Mouse (Mus musculus) heart, postnatal 0 days (tissue): ENCODE results near the gene Chd1l. TPM values are rescaled to one million over a fixed set of nuclear protein-coding genes. Genes with fewer than 3 reads are reported as not detected.
A peak's percentile ranks its signal among the peaks of the same experiment; 100 is the strongest.

Experiments used
- ATAC-seq: fragments of 200-750 bp; cut with Nextera tagmentation; 2 replicates; pipeline ENCODE4 v1.8.0; 2017; ENCODE audit warnings: low read depth, moderate number of reproducible peaks, moderate library complexity; ENCODE audit not compliant: insufficient read depth
- DNase-seq: peaks from one replicate; pipeline ENCODE4 v3.0.0-alpha.2; 2016; ENCODE audit warnings: low spot score
- H3K27ac ChIP-seq: fragments of 300-500 bp; sonication (generic); 2 replicates; pipeline ENCODE4 v1.5.1; 2014; ENCODE audit warnings: low read depth, mild to moderate bottlenecking
- H3K27me3 ChIP-seq: fragments of 300-500 bp; sonication (generic); 2 replicates; pipeline ENCODE4 v1.6.1; 2014; ENCODE audit warnings: low read length, mixed read lengths; ENCODE audit not compliant: control insufficient read depth, insufficient read depth
- H3K36me3 ChIP-seq: fragments of 300-500 bp; sonication (generic); replicated peaks from 2 replicates; pipeline ENCODE4 v1.6.1; 2014; ENCODE audit warnings: low read length, mixed read lengths; ENCODE audit not compliant: control insufficient read depth, insufficient read depth
- H3K4me1 ChIP-seq: fragments of 300-500 bp; sonication (generic); 2 replicates; pipeline ENCODE4 v1.6.1; 2014; ENCODE audit warnings: antibody characterized with exemption; ENCODE audit not compliant: control insufficient read depth, insufficient read depth
- H3K4me2 ChIP-seq: fragments of 300-500 bp; sonication (generic); 2 replicates; pipeline ENCODE4 v1.6.1; 2014; ENCODE audit warnings: low read depth, mild to moderate bottlenecking, low read length, moderate library complexity
- H3K4me3 ChIP-seq: fragments of 300-500 bp; sonication (generic); 2 replicates; pipeline ENCODE4 v1.5.1; 2014; ENCODE audit warnings: low read depth, low read length
- H3K9ac ChIP-seq: fragments of 300-500 bp; sonication (generic); replicated peaks from 2 replicates; pipeline ENCODE4 v1.6.1; 2014; ENCODE audit warnings: low read depth, low read length, mixed read lengths
- H3K9me3 ChIP-seq: fragments of 300-500 bp; sonication (generic); replicated peaks from 2 replicates; pipeline ENCODE4 v1.6.1; 2016; ENCODE audit warnings: low read length; ENCODE audit not compliant: control insufficient read depth
- CTCF ChIP-seq: IDR thresholded peaks from 2 replicates; pipeline ENCODE4 v1.5.1; 2016; ENCODE audit warnings: antibody characterized with exemption, control low read depth, low read depth
- EP300 ChIP-seq: IDR thresholded peaks from 2 replicates; pipeline ENCODE4 v1.6.1; 2016; ENCODE audit warnings: antibody characterized with exemption, low read depth
- WGBS: fragments of 180-500 bp; shearing (Covaris S2); extraction: QIAGEN DNeasy Blood & Tissue Kit; methylation state at CpG from one replicate; pipeline ENCODE4 v1.1.7; 2014; 5-methylcytosine and 5-hydroxymethylcytosine counted together
- polyA plus RNA-seq: library from polyadenylated mRNA; unstranded; fragments of >200 nt; fragmentation: Nextera tagmentation; extraction: Ambion mirVana; gene quantifications from 2 replicates; pipeline ENCODE4 v1.2.1, GENCODE M21; 2015
- total RNA-seq: library from RNA; depleted of rRNA; stranded (reverse); fragments of >200 nt; gene quantifications from 2 replicates; pipeline ENCODE4 v1.2.3, GENCODE M21; 2014; ENCODE audit warnings: low replicate concordance

Gene Chd1l
- total and polyA plus RNA-seq, 2 experiments from 2014 or later = 7.6 to 11.9 TPM

DNA sequence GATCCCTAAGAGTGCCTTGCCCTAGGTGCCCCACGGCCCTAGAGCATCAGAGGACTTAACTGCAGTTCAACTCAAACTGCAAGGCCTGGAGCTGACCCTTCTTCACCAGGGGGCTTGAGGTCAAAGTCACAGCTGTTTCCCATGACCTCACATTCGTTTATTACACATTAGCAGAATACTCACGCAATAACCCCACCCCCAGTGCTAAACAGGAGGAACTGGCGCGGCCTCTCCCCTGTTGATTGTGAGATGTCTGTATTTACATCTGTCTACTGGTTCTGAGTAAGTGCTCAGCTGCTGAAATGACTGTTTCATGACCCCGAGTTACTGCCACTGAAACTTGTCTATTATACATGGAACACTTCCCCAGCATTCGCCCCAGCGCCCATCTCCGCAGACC, 22.3 kb downstream of the Chd1l start:
- H3K36me3 ChIP-seq = peaks cover 47% of the 10 kb centered on the region

DNA sequence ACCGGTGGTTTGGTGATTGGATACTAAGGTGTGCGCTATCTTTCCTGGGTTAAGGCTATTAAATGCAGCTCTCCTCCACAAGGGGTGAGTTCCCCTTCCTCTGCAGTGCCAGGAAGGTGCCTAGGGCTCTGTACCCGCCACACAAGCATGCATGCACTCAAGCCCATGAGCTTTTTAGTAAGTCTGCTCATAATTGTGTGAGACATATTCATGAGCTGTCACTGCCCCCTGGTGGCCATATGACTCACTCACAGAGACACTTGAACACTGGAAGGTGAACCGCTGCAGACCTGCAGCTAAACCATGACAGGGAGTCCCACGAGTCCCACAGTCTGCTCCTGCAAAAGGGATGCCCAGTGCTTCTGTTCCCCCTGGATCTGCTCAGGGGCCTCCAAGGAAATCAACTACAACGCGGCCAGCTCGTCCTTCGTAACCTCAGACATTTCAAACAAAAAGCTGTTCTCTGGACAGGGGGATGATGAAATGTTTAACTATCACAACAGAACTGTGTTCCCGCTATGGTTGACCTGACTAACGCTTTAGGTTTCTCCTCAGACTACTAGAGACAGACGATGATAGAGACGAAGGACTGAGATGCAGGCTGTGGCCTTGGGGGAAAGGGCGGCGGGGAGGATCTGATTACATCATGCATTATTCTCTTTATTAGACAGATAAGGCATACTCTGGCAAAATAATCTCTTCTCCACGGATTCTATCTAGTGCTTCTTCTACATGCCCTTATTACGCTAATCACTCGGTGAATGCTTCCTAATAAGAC, 24.4 kb downstream of the Chd1l start:
- Histone ChIP-seq H3K9ac (no peak overlapping the region), H3K27ac (no peak overlapping the region), H3K4me3 (no peak overlapping the region), H3K27me3 (no peaks in the 10 kb centered on the region), H3K4me2 (no peak overlapping the region), H3K36me3 (peaks cover 55% of the 10 kb centered on the region), H3K4me1 (no peaks in the 10 kb centered on the region), H3K9me3 (no peaks in the 10 kb centered on the region)
- WGBS = 58% methylated on average over 18 of the region's 18 CpGs
- DNase-seq (peak; percentile 71), ATAC-seq (peak; percentile 69)
- no peak for TF ChIP-seq EP300
- TF ChIP-seq CTCF = peak; percentile 80

More for the DNA sequence above, 22.3 kb downstream of the Chd1l start:
- Histone ChIP-seq H3K27ac (no peak overlapping the region), H3K27me3 (no peaks in the 10 kb centered on the region), H3K4me2 (no peak overlapping the region), H3K4me1 (no peaks in the 10 kb centered on the region), H3K9ac (no peak overlapping the region), H3K9me3 (no peaks in the 10 kb centered on the region), H3K4me3 (no peak overlapping the region)
- no peak for DNase-seq
- WGBS = 80% methylated on average over 9 of the region's 9 CpGs
- TF ChIP-seq EP300 = no peak
- no peak for ATAC-seq

DNA sequence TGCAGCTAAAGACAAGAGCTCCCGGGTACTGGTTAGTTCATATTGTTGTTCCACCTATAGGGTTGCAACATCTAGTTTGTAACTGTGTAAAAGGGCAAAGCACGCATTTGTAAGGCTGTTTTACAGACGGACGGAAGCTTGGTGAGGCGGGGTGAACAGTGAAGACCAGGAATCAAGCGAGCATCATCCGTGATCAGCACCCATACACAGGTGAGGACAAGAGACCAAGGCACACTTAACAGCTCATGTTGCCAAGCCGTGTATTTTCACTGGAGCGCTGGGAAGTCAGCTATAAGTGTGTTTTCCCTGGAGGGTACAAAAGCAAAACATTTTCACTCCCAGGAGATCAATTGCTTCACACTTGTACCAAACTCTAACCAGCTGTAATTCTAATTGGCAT, 36.2 kb downstream of the Chd1l start:
- TF ChIP-seq CTCF (no peak), EP300 (no peak)
- no peaks in the 10 kb centered on the region for H3K27me3 ChIP-seq
- H3K9ac ChIP-seq = no peak overlapping the region
- no peak overlapping the region for H3K4me2 ChIP-seq
- no peaks in the 10 kb centered on the region for H3K4me1 ChIP-seq
- WGBS = 85% methylated on average over 9 of the region's 9 CpGs
- DNase-seq (no peak), ATAC-seq (no peak)
- H3K9me3 ChIP-seq = no peaks in the 10 kb centered on the region
- H3K4me3 ChIP-seq = no peak overlapping the region
- peaks cover 25% of the 10 kb centered on the region; the same call in 1 of the 2 replicates for H3K36me3 ChIP-seq
- H3K27ac ChIP-seq = no peak overlapping the region

- no peak overlapping the region for H3K27ac ChIP-seq
- no peak for DNase-seq
- WGBS = 73% methylated on average over 5 of the region's 5 CpGs
- no peak overlapping the region for H3K4me3 ChIP-seq
- H3K9me3 ChIP-seq = no peaks in the 10 kb centered on the region
- H3K4me1 ChIP-seq = no peaks in the 10 kb centered on the region
- no peak for TF ChIP-seq CTCF
- no peak for TF ChIP-seq EP300
- ATAC-seq = no peak
- peaks cover 39% of the 10 kb centered on the region for H3K36me3 ChIP-seq
- H3K27me3 ChIP-seq = no peaks in the 10 kb centered on the region
- H3K4me2 ChIP-seq = no peak overlapping the region
- H3K9ac ChIP-seq = no peak overlapping the region
These were observed 45.4 kb downstream of the Chd1l start for GRCm38 (mm10) chr3:97564588-97564987.

DNA sequence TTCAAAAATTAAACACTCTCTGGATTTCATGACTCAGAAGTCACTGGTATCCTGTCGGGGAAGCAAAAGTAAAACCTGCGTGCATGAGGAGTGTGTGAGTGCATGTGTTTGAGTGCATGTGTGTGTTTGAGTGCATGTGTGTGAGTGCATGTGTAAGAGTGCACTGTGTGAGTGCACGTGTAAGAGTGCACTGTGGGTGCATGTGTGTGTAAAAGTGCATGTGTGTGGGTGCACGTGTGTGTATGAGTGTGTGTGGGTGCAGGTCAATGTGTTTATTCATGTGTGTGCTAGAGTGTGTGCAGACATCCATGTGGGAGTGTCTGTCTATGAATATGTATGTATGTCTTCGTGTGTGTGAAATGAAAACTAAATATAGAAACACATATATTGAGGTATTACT, 51.4 kb downstream of the Chd1l start:
- WGBS = 86% methylated on average over 5 of the region's 5 CpGs
- H3K4me2 ChIP-seq = no peak overlapping the region
- peaks cover 16% of the 10 kb centered on the region; the same call in 1 of the 2 replicates for H3K36me3 ChIP-seq
- no peak overlapping the region for H3K9ac ChIP-seq
- no peak overlapping the region for H3K27ac ChIP-seq
- TF ChIP-seq EP300 (no peak), CTCF (no peak)
- H3K27me3 ChIP-seq = no peaks in the 10 kb centered on the region
- no peak for ATAC-seq
- H3K9me3 ChIP-seq = no peaks in the 10 kb centered on the region
- no peak for DNase-seq
- no peaks in the 10 kb centered on the region for H3K4me1 ChIP-seq
- H3K4me3 ChIP-seq = no peak overlapping the region

GRCm38 (mm10) chr3:97546205-97546604, 63.8 kb downstream of the Chd1l start:
- ATAC-seq = no peak

More at GRCm38 (mm10) chr3:97546205-97546604, 63.8 kb downstream of the Chd1l start:
- Histone ChIP-seq H3K4me1 (no peaks in the 10 kb centered on the region), H3K27me3 (no peaks in the 10 kb centered on the region), H3K4me2 (no peak overlapping the region), H3K9me3 (no peaks in the 10 kb centered on the region), H3K4me3 (no peak overlapping the region), H3K9ac (no peak overlapping the region), H3K27ac (no peak overlapping the region), H3K36me3 (no peaks in the 10 kb centered on the region)
- no peak for DNase-seq
- TF ChIP-seq CTCF (no peak), EP300 (no peak)
- WGBS = 54% methylated on average over 8 of the region's 8 CpGs
